Mouse (Mus musculus): ENCODE measurements around the gene Epyc.

- TF ChIP-seq EP300 (IDR thresholded peaks at IDR 0.05; ENCODE audit: low read depth) (no peak), CTCF (IDR thresholded peaks at IDR 0.05; ENCODE audit: low read depth) (no peak)
Measured at GRCm38 (mm10) chr10:97595680-97596079, 48.2 kb upstream of the Epyc start.

Data from heart, postnatal 0 days (tissue).